Mouse (Mus musculus) CH12.LX (cell line): ENCODE measurements at regions not wholly inside any gene's neighbourhood (a gene's known extent, or its start where the extent isn't known, plus 50 kb on each side); places are given as distances from the start of the nearest gene placed in this dataset.

Source experiments
- CTCF ChIP-seq, 2 experiments: IDR thresholded peaks in 1 of 2; conservative IDR thresholded peaks in 1 of 2; 2 replicates each; pipeline ENCODE4 v1.5.1; 2011 to 2012; ENCODE audit warnings: low read depth in 2 of 2, low read length in 2 of 2, improper control_type of control experiment in 1 of 2, inconsistent platforms in 1 of 2, mild to moderate bottlenecking in 1 of 2, moderate library complexity in 1 of 2
- EP300 ChIP-seq: IDR thresholded peaks from 2 replicates; pipeline ENCODE4 v1.6.1; 2011; ENCODE audit warnings: low read length, improper control_type of control experiment
- HCFC1 ChIP-seq: IDR thresholded peaks from 2 replicates; pipeline ENCODE4 v1.6.1; 2012; ENCODE audit warnings: low read depth, mild to moderate bottlenecking, inconsistent platforms, low read length, improper control_type of control experiment
- MAFK ChIP-seq: IDR thresholded peaks from 2 replicates; pipeline ENCODE4 v1.6.1; 2011; ENCODE audit warnings: low read length, improper control_type of control experiment; ENCODE audit not compliant: insufficient replicate concordance
- MAZ ChIP-seq: IDR thresholded peaks from 2 replicates; pipeline ENCODE4 v1.6.1; 2012; ENCODE audit warnings: low read depth, mild to moderate bottlenecking, inconsistent platforms, low read length, improper control_type of control experiment, moderate library complexity
- POLR2A ChIP-seq: IDR thresholded peaks from 2 replicates; pipeline ENCODE4 v1.6.1; 2011; ENCODE audit warnings: low read depth, mild to moderate bottlenecking, improper control_type of control experiment, low read length
- RAD21 ChIP-seq: IDR thresholded peaks from 2 replicates; pipeline ENCODE4 v1.6.1; 2011; ENCODE audit warnings: low read depth, mild to moderate bottlenecking, low read length, improper control_type of control experiment, moderate library complexity

DNA sequence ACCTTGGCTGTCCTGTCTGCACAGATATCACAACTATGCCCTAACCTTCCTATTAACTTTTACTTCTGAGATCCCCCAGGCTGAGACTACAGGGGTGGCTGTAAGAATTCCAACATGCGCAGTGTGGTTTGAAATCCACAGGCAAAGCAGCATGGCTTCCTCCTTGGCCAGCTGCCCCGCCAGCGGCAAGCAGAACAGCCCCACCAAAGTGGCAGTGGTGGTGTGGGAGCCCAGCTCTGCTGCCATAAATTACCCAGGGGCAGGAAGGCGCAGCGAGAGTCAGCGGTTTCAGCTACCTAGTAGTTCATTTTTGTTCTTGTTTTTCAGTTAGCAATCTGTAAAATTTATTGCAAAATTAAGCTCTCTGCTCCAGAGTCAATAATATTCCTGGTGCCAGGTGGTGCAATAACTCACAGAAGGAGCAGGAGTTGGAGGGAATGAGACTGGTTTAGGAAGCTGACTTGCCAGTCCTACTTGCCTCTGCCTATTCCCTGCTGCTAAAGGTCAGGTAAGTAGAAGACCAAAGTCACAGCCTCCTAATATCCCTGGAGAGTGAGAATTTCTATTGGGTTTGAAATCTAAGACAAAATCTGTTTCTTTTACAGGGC is 98.0 kb downstream of the Bmp2 start:
- TF ChIP-seq POLR2A (no peak), MAZ (no peak), EP300 (no peak), MAFK (no peak), CTCF (conservative IDR thresholded peaks at IDR 0.05 in 1 of 2, IDR thresholded peaks at IDR 0.05 in 1 of 2; ENCODE audit: low read depth in 2 of 2, low read length in 2 of 2) (no peak), RAD21 (no peak), HCFC1 (no peak)
